Mouse (Mus musculus) urinary bladder, adult 2 months (tissue): ENCODE data around the gene Slc31a2. TPM values are rescaled to one million over a fixed set of nuclear protein-coding genes. Genes with fewer than 3 reads are reported as not detected.
A peak's percentile ranks its signal among the peaks of the same experiment; 100 is the strongest.
"Not testable (repeated sequence)": the region's sequence is repeated elsewhere in the genome, so short reads cannot be mapped to it uniquely, and the experiment has no call there.

Source experiments
- DNase-seq: peaks from one replicate; pipeline ENCODE4 v3.0.0; 2022; ENCODE audit warnings: low spot score
- polyA plus RNA-seq: library from polyadenylated mRNA; depleted of rRNA; stranded (reverse); fragments of >200 nt; gene quantifications from 2 replicates; pipeline ENCODE4 v1.2.3, GENCODE M21; 2012; rRNA removed

Gene Slc31a2
- 26.4 and 27.9 TPM in 2 replicates for polyA plus RNA-seq

DNA sequence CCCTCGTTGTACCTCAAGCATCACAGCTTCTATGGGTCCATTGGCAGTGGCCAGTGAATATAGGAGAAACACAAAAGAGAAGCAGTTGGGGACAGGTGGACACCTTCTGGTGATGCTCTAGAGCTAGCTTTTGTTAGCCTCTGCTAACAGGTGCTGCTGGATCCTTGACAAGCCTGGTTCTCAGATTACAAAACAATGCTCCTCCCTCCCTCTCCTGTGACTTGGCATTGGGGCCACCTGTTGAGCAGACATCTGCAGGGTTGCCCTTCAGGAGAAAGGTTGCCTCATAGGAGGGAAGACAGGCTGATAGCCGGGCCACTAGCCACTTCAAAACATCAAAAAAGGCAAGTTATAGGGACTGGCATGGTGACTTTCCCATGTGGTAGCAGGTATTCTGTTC lies at the start of gene Slc31a2:
Slc31a2 (plus strand) TSS at position 287 of the 400 bp plus-strand sequence.
- DNase-seq = no peak

DNA sequence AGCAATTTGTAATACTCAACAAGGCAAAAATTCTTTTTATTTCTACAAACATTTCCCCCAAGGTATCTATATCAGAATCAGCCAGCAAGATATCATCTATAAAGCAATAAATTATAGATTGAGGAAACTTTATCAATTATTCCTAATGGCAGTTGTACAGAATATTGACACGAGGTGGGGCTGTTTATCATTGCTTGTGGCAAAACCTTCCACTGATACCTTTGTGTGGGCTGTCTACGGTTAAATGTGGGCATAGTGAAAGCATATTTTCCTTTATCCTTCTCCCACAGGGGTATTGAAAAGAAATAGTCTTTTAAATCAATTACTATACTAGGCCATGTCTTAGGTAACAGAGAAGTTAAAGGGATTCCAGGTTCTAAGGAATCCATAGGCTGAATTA lies 48.9 kb upstream of the Slc31a2 start:
- no peak for DNase-seq

DNA sequence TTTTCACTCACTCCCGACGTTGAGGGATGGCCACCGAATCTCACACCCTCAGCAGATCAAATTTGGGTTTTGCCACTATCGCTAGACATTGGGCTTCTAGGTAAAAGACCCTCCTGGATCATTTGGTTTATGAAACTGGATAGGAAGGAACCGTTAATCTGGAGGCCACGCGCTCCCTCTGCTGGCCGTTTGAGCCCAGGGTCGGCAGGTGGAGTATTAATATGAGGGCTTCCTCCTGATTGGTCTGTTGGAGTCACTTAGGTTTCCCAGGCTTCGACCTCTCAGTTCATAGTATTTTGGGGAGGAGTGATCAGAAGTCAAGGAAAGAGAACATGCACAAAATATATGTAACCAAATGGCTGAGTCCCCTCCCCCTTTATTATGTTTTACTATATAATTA lies 34.0 kb upstream of the Slc31a2 start:
- DNase-seq = peak; percentile 31

DNA sequence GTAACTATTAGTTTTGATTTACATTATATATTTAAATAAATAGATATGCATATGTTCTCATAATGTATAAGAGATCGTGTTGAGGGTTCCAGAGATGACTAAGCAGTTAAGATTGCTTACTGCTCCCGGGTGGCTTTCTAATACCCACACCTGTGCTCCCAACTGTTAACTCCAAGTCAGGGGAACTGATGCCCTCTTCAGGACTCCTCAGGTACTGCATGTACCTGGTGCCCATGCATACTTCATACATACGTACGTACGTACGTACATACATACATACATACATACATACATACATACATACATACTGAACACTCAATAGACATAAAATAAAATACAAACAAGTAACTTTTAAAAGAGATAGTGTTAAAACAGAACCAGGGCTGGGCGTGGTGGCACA lies 32.9 kb upstream of the Slc31a2 start:
- no peak for DNase-seq

DNA sequence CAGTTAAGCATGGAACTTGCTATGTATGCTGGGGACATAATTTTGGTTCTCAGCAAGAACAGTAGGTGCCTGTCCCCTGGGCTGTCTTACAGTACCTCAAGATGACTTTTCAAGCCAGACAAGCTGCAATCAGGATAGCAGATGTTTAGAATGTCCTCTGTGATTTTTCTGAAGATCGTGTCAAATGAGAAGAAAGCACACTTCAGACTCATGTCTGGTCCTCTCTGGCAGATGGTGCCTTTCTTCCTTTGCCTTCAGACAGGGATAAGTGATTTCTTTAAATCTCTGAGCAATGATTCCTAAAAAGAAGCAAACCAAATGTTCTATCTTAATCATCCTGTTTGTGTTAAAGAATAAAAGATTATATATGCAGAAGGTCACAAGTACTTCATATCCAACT lies 32.2 kb upstream of the Slc31a2 start:
- DNase-seq = no peak

DNA sequence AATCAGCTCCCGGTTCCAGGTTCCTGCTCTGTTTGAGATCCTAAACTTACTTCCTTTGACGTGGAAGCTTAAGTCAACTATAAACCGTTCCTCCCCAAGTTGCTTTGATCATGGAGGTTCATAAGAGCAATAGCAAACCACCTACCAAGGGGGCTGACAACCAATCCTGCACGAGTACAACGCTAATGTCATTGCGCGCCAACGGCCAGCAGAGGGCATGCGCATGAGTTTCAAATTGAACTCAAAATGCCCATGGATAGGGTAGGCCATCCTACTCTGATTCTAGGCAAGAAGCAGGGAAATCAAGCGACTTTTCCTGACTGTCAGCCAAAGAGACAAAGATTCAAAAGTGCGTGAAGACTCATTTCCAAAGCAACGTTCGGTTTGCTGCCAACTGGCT lies 31.6 kb upstream of the Slc31a2 start, which contains the start of gene Zfp37:
Zfp37 (minus strand) TSS at position 279 of the 400 bp plus-strand sequence.
- no peak for DNase-seq

DNA sequence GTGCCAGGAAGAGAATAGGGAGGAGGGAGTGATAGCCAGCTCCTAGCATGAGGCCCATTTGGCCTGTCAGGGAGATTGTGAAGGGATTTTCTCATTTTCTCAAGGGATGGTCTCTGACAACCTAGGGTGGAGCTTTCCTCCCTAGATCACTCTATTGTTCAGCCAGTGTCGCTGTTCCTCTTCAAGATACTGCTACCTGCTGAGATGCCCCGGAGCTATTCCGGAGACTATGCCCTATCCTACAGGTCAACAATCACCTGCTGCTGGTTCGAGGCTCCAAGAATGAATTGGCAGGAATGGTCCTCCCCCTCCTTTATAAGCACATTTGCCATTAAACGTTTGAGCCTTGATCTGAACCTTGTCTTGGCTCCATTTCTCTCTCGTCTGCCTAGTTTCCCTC lies 21.8 kb upstream of the Slc31a2 start:
- no peak for DNase-seq

DNA sequence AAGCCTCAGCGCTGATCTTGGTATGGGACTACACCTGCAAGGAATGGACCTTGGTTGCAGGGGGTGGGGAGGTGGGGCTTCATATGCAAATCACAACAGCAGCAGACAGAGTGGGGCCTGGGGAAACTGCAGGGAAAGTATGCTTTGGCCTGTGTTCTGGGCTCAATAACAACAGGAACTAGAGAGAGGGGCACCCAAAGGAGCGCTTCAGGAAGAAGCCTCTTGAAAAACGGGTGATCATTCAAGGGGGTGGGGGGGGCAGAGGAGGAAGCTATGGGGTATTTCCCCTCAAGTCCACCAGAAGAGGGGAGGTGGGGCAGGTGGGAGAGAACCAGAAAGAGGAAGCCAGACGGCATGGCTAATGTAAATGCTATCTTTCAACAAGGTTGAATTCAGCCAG lies 14.0 kb upstream of the Slc31a2 start:
- no peak for DNase-seq

DNA sequence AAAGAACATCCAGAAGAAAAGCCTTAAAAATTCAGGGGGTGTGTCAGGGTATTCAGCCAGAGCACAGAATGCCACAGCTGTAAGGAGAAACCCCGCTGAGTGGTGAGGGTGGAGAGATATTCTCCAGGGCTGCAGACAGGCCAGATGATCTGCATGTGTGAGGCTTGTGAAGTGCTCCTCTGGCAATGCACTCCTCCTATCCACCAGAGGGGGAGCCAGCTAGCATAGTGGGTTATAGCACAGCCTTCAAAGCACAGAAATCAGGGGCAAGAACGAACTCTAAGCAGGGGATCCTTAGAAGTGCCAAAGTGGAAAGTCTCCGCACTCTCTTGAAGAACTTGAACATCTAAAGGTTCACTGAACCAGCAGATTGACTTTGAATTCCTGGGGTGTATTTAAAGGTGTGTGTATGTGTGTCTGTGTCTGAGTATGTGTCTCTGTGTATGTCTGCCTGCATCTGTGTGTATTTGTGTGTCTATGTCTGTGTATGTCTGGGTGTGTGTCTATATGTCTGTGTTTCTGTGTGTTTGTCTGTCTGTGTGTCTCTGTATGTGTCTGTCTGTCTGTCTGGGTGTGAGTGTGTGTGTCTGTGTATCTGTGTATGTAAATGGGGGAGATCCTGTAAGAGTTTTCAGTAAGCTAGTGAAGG lies 11.3 kb upstream of the Slc31a2 start:
- no peak for DNase-seq

DNA sequence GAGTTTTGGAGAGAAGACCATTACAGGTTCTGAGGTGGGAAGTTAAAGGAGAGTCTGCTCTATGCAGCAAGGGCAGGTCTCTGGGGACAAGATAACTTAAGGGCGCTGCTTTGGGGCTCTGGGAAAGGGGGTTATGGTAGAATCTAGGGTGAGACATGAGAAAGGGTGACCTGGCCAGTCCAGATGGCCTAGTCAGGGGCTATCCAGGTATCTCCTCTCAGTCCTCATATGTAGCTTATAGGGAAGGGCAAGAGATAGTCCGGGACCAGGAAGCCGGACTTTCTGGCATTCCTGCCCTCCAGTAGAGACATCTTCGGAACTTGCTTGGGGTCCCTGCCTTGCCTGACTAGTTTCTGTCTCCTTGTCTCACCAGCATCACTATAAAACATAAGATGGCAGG lies 10.6 kb upstream of the Slc31a2 start:
- DNase-seq = no peak

DNA sequence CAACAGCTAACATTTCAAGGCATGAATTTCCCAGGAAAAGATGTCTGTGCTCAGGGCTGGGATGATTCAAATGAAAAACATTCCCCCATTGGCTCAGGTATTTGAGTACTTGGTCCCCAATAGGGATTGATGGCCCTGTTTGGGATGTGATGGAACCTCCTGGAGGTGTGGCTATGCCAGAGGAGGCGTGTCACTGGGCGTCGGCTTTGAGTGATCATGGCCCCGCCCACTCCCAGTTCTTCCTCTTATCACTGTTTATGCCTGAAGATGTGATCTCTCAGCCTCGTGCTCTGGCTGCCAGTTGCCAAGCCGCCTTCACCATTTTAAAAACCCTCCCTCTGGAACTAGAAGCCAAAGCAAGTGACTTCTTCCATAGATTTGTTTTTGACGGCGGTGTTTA lies 7.8 kb upstream of the Slc31a2 start:
- DNase-seq = no peak

DNA sequence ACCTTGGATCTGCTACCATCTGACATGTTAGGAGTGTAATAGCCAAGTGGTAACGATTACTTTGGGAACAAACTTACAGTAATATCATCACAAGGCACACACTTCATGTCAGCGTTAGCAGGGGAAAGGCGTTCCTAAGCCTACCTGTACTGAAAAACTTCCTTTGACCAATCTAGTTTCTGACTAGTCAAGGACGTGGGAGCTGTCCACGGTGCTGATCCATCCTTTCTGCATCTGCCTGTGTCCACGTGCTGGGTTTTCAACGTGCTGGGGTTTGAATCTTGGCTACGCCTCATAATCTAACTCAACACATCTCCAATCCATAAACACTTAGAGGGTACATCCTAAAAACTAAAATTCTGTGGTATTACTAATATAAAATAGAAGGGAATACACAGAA lies 5.4 kb upstream of the Slc31a2 start:
- DNase-seq = no peak

DNA sequence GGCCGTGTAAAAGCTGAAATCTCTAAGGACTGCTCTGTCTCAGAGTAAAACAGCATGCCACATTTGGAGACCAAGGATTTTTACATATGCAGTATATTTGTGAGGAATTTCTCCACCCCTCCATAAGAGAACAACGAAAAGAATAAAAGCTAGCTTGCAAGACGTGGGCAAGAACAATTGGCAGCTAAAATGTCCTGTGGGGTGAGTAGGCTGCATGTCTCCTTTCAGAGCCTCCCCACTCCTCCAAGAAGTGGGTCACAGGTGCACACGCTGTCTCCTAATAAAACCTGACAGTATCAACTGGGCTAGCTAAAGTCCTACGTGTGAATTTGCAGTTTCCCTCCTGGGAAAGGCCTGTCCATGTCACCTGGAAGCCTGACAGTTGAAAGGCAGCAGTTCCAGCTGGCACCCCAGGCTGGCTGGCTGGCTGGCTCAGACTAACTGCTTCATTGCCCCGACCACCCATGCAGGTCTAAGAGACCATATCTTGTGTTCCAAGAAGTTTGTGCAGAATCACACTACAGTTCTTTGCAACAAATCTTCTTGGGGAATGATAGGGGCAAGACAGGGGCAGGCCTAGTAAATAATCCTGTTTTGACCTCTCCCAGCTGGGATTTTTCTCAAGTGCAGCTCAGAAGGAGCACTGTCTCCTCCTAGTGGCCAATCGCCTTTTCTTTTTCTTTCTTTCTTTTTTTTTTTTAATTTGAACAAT lies 927 bp downstream of the Slc31a2 start:
- no peak for DNase-seq

DNA sequence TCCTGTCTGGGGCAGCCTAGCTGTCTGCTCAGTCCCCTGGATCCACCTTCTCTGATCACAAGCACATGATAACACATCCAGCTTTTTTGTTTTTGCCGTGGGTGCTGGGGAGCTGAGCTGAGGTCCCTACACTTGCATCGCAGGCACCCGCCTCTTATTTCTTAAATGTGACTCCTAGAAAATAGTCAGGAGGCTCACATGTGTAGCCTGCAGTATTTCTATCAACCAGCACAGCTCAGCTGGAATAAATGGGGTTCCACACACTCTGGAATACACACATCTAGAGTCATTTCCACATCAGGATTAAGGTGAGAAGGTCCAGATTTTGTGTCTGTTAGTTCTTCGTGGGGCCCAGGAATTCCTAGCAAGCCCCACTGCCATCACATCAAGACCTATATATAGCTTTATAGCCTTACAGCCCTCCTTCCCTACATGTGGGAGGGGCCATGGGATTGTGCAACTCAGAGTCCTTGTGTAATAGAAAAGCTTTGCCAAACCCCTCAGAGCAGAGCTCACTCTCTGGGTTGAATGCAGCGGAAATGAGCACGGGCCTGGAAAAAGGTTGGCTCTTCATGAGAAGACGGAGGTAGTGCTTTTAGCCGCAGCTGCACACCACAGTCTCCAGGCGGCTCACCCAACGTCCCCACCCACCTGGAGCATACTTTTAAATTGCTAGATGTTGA lies 2.9 kb downstream of the Slc31a2 start:
- no peak for DNase-seq

DNA sequence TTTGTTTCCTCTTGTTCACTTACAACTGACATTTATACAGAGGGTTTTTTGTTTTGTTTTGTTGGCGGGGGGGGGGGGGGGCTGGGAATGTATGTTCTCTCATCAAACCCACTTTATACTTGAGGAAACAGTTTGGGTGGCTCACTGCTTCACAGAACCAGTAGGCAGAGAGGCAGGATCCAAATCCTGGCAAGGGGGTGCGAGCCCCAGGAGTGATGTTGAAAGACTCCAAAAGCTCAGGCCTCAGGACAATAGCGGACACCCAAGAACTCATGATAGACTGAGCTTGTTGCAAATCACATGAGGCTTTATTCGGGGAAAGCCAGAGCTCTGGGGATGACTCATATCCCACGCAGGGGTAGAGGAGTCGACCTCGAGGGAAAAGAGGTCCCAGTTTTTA lies 3.7 kb downstream of the Slc31a2 start:
- not testable (repeated sequence) for DNase-seq

DNA sequence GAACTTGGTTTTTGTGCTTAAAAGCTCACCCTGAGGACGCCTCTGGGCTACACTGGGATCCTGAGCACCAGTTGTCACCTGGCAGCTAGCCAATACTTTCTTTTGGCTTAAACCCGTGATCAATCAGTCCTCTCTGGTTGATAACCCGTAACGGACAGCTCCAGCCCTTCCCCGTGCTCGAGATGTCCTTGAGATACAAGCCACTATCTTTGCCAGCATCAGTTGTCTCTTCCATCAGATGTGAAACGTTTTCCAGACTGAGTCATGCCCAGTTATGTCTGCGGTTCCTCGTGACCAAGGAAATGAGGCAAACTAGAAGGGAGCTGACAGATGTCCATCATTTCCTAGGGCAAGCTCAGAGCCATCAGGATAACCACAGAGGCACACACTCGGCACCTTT lies 4.7 kb downstream of the Slc31a2 start:
- no peak for DNase-seq

DNA sequence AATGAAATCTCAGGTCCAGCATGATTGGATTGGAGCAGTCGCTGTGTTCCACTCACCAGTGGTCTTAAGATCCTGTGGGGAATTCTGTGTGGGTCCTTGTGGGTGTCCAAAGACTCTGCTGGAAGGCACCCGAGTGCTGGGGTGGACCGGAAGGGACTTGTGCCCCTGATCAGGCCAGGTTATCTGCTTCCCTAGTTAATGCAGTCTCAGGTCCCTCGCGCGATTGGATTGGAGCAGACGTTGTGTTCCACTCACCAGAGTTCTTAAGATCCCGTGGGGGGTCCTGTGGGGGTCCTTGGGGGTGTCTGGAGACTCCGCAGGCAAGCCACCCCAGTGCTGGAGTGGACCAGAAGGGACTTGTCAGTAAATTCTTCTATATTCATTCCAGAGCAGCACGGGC lies 10.3 kb downstream of the Slc31a2 start:
- no peak for DNase-seq

DNA sequence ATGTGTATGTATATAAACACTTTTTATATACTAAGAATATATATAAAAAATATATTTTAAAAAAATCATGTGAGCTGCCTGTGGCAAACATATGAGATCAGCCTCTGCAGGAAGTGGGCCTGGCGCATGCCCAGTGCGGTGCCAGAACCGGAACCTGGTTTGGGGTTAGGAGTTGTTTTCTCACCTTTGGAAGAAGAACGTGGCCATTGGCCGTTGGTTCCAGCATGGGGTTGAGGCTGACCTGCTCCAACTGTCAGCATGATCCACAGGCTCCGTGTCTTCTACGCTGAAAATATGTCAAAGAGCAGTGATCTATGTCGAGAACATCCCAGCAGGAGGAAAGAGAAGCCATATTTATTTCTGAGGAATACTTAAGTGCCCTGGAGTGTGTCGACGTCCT lies 11.6 kb downstream of the Slc31a2 start:
- no peak for DNase-seq

DNA sequence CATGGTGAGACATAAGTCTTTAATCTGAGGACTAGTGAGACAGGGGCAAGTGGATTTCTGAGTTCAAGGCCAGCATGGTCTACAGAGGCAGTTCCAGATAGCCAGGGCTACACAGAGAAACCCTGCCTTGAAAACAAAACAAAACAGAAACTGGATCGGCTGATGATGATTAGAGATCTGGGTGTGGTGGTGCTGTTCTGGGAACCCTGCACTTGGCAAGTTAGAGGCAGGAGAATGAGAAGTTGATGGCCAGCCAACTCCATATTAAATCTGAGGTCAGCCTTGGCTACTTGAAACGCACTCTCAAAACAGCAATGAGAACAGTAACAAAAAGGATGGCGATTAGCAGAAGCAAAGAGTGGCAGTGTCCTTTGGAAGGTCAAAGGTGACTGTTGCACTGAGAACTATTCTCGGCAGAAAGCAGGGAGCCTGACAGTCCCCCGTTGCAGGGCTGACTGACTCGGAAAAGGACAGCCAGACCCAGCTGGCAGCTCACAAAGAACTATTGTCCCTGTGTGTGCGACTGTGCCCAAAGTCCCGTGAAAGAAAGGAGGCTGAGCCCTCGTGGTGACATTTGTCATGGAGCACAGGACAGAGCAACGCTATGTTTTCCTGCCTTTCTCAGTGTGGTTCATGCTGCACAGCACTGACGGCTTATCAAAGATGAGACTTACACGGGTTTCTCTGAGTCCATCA lies 12.6 kb downstream of the Slc31a2 start:
- no peak for DNase-seq

DNA sequence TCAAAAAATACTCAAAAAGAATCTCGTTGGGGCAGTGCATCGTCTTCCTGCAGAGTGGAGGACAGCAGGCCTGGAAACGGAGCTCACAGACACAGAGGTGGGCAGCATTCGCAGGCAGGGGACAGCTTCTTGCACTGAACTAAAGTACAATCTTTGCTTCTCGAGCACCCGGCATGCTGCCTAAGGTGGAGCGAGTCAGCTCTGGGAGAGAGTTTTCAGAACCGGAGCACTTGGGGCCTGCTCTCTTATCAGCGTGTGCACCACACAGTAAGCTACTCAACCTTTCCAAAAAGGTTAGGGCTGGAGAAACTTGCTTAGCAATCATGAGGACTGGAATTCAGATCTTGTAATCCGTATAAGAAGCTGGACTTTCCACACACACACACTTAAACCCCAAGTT lies 14.3 kb downstream of the Slc31a2 start:
- no peak for DNase-seq

DNA sequence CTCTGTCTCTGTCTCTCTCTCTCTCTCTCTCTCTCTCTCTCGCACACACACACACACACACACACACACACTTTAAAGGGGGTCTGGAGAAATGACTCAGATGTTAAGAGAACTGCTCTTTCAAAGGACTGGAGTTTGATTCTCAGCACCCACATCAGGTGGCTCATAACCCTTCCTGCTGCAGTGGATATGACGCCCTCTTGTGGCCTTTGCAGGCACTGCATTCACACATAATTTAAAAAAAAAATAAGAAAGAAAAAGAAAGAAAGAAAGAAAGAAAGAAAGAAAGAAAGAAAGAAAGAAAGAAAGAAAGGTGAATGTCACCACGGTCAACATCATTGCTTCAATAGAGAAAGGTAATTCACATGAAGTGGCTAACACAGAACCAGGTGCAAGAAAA lies 14.9 kb downstream of the Slc31a2 start:
- no peak for DNase-seq

DNA sequence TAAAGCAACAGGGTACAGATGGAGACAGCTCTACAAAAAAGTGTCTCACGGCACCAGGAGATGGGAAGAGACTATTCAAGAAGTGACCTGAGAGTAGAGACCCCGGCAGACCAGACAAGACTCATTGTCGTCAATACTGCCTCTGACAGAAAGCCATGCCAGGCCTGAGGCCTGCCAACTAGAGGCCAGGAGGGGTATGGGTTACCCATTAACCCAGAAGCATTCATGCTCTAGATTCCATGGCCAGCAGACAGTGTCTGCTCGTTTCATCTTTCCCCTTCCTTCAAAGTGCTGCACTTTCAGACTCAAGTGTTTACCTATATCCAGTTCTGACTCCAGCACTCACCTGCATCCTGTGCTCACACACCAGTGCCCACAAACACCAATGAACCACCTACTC lies 15.7 kb downstream of the Slc31a2 start:
- DNase-seq = no peak
